Mouse (Mus musculus): ENCODE data around the gene Brd2. TPM values are rescaled to one million over a fixed set of nuclear protein-coding genes. Genes with fewer than 3 reads are reported as not detected.

The Brd2 gene
- polyA plus RNA-seq, 1 experiment from 2014 or later = 131 TPM

GRCm38 (mm10) chr17:34142456-34143010 is 20.1 kb upstream of the Brd2 start:
- Histone ChIP-seq H3K4me3 (no peak overlapping the region), H3K9me3 (no peaks in the 10 kb centered on the region), H3K27ac (no peak overlapping the region), H3K36me3 (no peaks in the 10 kb centered on the region), H3K4me1 (replicated peaks) (peaks cover 37% of the 10 kb centered on the region), H3K27me3 (ENCODE audit: insufficient read depth, poor library complexity, severe bottlenecking) (peaks cover 40% of the 10 kb centered on the region)
- DNase-seq (ENCODE audit: low spot score) = no peak
- WGBS = 80% methylated on average over 7 of the region's 7 CpGs

GRCm38 (mm10) chr17:34141448-34141847 is 19.0 kb upstream of the Brd2 start:
- Histone ChIP-seq H3K27me3 (ENCODE audit: insufficient read depth, poor library complexity, severe bottlenecking) (peaks cover 51% of the 10 kb centered on the region), H3K27ac (no peak overlapping the region), H3K9me3 (no peaks in the 10 kb centered on the region), H3K36me3 (no peaks in the 10 kb centered on the region), H3K4me1 (replicated peaks) (peaks cover 37% of the 10 kb centered on the region), H3K4me3 (no peak overlapping the region)
- 53% methylated on average over 4 of the region's 4 CpGs for WGBS
- no peak for DNase-seq (ENCODE audit: low spot score)

GRCm38 (mm10) chr17:34140240-34140639 is 17.8 kb upstream of the Brd2 start:
- no peaks in the 10 kb centered on the region for H3K36me3 ChIP-seq
- WGBS = 15% methylated on average over 5 of the region's 5 CpGs
- no peak for DNase-seq (ENCODE audit: low spot score)
- H3K4me1 ChIP-seq (replicated peaks) = peaks cover 44% of the 10 kb centered on the region
- no peak overlapping the region for H3K27ac ChIP-seq
- peaks cover 61% of the 10 kb centered on the region for H3K27me3 ChIP-seq (ENCODE audit: insufficient read depth, poor library complexity, severe bottlenecking)
- H3K9me3 ChIP-seq = no peaks in the 10 kb centered on the region
- peak overlapping the region; percentile 49; the same call in 1 of the 2 replicates for H3K4me3 ChIP-seq

GRCm38 (mm10) chr17:34139416-34139815 is 17.0 kb upstream of the Brd2 start:
- no peaks in the 10 kb centered on the region for H3K9me3 ChIP-seq
- H3K4me3 ChIP-seq = peak overlapping the region; percentile 49
- peaks cover 44% of the 10 kb centered on the region for H3K4me1 ChIP-seq (replicated peaks)
- peaks cover 61% of the 10 kb centered on the region for H3K27me3 ChIP-seq (ENCODE audit: insufficient read depth, poor library complexity, severe bottlenecking)
- peak; percentile 56 for DNase-seq (ENCODE audit: low spot score)
- WGBS = 1% methylated on average over 16 of the region's 16 CpGs
- no peaks in the 10 kb centered on the region for H3K36me3 ChIP-seq
- H3K27ac ChIP-seq = no peak overlapping the region

GRCm38 (mm10) chr17:34138655-34139054 is 16.2 kb upstream of the Brd2 start:
- DNase-seq (ENCODE audit: low spot score) = no peak
- Histone ChIP-seq H3K36me3 (no peaks in the 10 kb centered on the region), H3K4me3 (peak overlapping the region; percentile 49; the same call in 1 of the 2 replicates), H3K27ac (no peak overlapping the region), H3K4me1 (replicated peaks) (peaks cover 44% of the 10 kb centered on the region), H3K9me3 (no peaks in the 10 kb centered on the region), H3K27me3 (ENCODE audit: insufficient read depth, poor library complexity, severe bottlenecking) (peaks cover 61% of the 10 kb centered on the region)
- WGBS = 70% methylated on average over 7 of the region's 7 CpGs

GRCm38 (mm10) chr17:34137601-34138000 is 15.2 kb upstream of the Brd2 start:
- Histone ChIP-seq H3K9me3 (no peaks in the 10 kb centered on the region), H3K4me3 (no peak overlapping the region), H3K27me3 (ENCODE audit: insufficient read depth, poor library complexity, severe bottlenecking) (peaks cover 61% of the 10 kb centered on the region), H3K4me1 (replicated peaks) (peaks cover 34% of the 10 kb centered on the region), H3K36me3 (no peaks in the 10 kb centered on the region), H3K27ac (no peak overlapping the region)
- 72% methylated on average over 7 of the region's 7 CpGs for WGBS
- DNase-seq (ENCODE audit: low spot score) = no peak

GRCm38 (mm10) chr17:34135297-34136224 is 13.1 kb upstream of the Brd2 start:
- Histone ChIP-seq H3K36me3 (no peaks in the 10 kb centered on the region), H3K4me3 (peak overlapping the region; percentile 54), H3K27ac (peak overlapping the region; percentile 42; the same call in 1 of the 2 replicates), H3K27me3 (ENCODE audit: insufficient read depth, poor library complexity, severe bottlenecking) (peaks cover 51% of the 10 kb centered on the region), H3K9me3 (no peaks in the 10 kb centered on the region), H3K4me1 (replicated peaks) (peaks cover 30% of the 10 kb centered on the region)
- DNase-seq (ENCODE audit: low spot score) = peak; percentile 97
- 7% methylated on average over 31 of the region's 31 CpGs for WGBS

GRCm38 (mm10) chr17:34134451-34134850 is 12.0 kb upstream of the Brd2 start:
- Histone ChIP-seq H3K27me3 (ENCODE audit: insufficient read depth, poor library complexity, severe bottlenecking) (peaks cover 39% of the 10 kb centered on the region), H3K36me3 (no peaks in the 10 kb centered on the region), H3K4me3 (no peak overlapping the region), H3K9me3 (no peaks in the 10 kb centered on the region), H3K4me1 (replicated peaks) (peaks cover 20% of the 10 kb centered on the region), H3K27ac (no peak overlapping the region)
- DNase-seq (ENCODE audit: low spot score) = no peak
- WGBS = 87% methylated on average over 3 of the region's 3 CpGs

GRCm38 (mm10) chr17:34133289-34133688 is 10.9 kb upstream of the Brd2 start:
- Histone ChIP-seq H3K27ac (no peak overlapping the region), H3K4me3 (no peak overlapping the region), H3K4me1 (replicated peaks) (peaks cover 21% of the 10 kb centered on the region), H3K9me3 (no peaks in the 10 kb centered on the region), H3K36me3 (no peaks in the 10 kb centered on the region), H3K27me3 (ENCODE audit: insufficient read depth, poor library complexity, severe bottlenecking) (peaks cover 37% of the 10 kb centered on the region)
- 86% methylated on average over 11 of the region's 11 CpGs for WGBS
- DNase-seq (ENCODE audit: low spot score) = no peak

GRCm38 (mm10) chr17:34131911-34132310 is 9.5 kb upstream of the Brd2 start:
- Histone ChIP-seq H3K27me3 (ENCODE audit: insufficient read depth, poor library complexity, severe bottlenecking) (peaks cover 31% of the 10 kb centered on the region), H3K9me3 (no peaks in the 10 kb centered on the region), H3K4me1 (replicated peaks) (peaks cover 30% of the 10 kb centered on the region), H3K4me3 (no peak overlapping the region), H3K27ac (no peak overlapping the region), H3K36me3 (no peaks in the 10 kb centered on the region)
- 76% methylated on average over 7 of the region's 7 CpGs for WGBS
- no peak for DNase-seq (ENCODE audit: low spot score)

- DNase-seq (ENCODE audit: low spot score) = no peak
- H3K27ac ChIP-seq = no peak overlapping the region
- H3K27me3 ChIP-seq (ENCODE audit: insufficient read depth, poor library complexity, severe bottlenecking) = peaks cover 17% of the 10 kb centered on the region
- H3K36me3 ChIP-seq = peaks cover 7% of the 10 kb centered on the region; the same call in 1 of the 2 replicates
- H3K9me3 ChIP-seq = no peaks in the 10 kb centered on the region
- peaks cover 26% of the 10 kb centered on the region for H3K4me1 ChIP-seq (replicated peaks)
- H3K4me3 ChIP-seq = no peak overlapping the region
- 85% methylated on average over 19 of the region's 19 CpGs for WGBS
Observed at GRCm38 (mm10) chr17:34130073-34130947, 7.9 kb upstream of the Brd2 start.

GRCm38 (mm10) chr17:34128944-34129791 is 6.7 kb upstream of the Brd2 start:
- peaks cover 7% of the 10 kb centered on the region; the same call in 1 of the 2 replicates for H3K36me3 ChIP-seq
- peaks cover 17% of the 10 kb centered on the region for H3K27me3 ChIP-seq (ENCODE audit: insufficient read depth, poor library complexity, severe bottlenecking)
- no peak overlapping the region for H3K27ac ChIP-seq
- 23% methylated on average over 18 of the region's 18 CpGs for WGBS
- H3K9me3 ChIP-seq = no peaks in the 10 kb centered on the region
- H3K4me3 ChIP-seq = peak overlapping the region; percentile 32
- peaks cover 29% of the 10 kb centered on the region for H3K4me1 ChIP-seq (replicated peaks)
- no peak for DNase-seq (ENCODE audit: low spot score)

Data from hindbrain, embryonic 10.5 days (tissue).